Mouse (Mus musculus) T-helper 2 cell (primary cell): ENCODE measurements around the gene Gcc1.

Experiments
- in situ Hi-C: fragments of 300-600 bp; cut with MboI, MseI; formaldehyde crosslinking; loops from one replicate; pipeline ENCODE4 v1.15.1; 2025; ENCODE audit warnings: high pct_unique_total_duplicates

Gene Gcc1

GRCm38 (mm10) chr6:28423313-28423712, 4.9 kb downstream of the Gcc1 start, which contains the start of gene Arf5:
Gene Arf5 (plus strand): TSS chr6:28423560.
- in situ Hi-C loops = loop anchor here (25.0 kb wide), 1 partner anchor 761 kb away; no protein-coding TSS in a partner anchor

GRCm38 (mm10) chr6:28422651-28423290, 5.4 kb downstream of the Gcc1 start:
- in situ Hi-C loops = loop anchor here (25.0 kb wide), 1 partner anchor 760 kb away; no protein-coding TSS in a partner anchor

- in situ Hi-C loops = loop anchor here (25.0 kb wide), 1 partner anchor 759 kb away; no protein-coding TSS in a partner anchor
Measured at GRCm38 (mm10) chr6:28421469-28422000, 6.7 kb downstream of the Gcc1 start.

GRCm38 (mm10) chr6:28420865-28421264, 7.3 kb downstream of the Gcc1 start:
- in situ Hi-C loops = loop anchor here (25.0 kb wide), 1 partner anchor 759 kb away; no protein-coding TSS in a partner anchor

- in situ Hi-C loops = loop anchor here (25.0 kb wide), 1 partner anchor 758 kb away; no protein-coding TSS in a partner anchor
Measured at GRCm38 (mm10) chr6:28420361-28420760, 7.8 kb downstream of the Gcc1 start.

- in situ Hi-C loops = loop anchor here (25.0 kb wide), 1 partner anchor 757 kb away; no protein-coding TSS in a partner anchor
Measured at GRCm38 (mm10) chr6:28419673-28420072, 8.5 kb downstream of the Gcc1 start.

GRCm38 (mm10) chr6:28418449-28418848, 9.7 kb downstream of the Gcc1 start:
- in situ Hi-C loops = loop anchor here (25.0 kb wide), 1 partner anchor 756 kb away; no protein-coding TSS in a partner anchor

GRCm38 (mm10) chr6:28416981-28417380, 11.2 kb downstream of the Gcc1 start:
- in situ Hi-C loops = loop anchor here (25.0 kb wide), 1 partner anchor 755 kb away; no protein-coding TSS in a partner anchor

GRCm38 (mm10) chr6:28411236-28411635, 17.0 kb downstream of the Gcc1 start:
- in situ Hi-C loops = loop anchor here (25.0 kb wide), 1 partner anchor 749 kb away; no protein-coding TSS in a partner anchor

- in situ Hi-C loops = loop anchor here (25.0 kb wide), 1 partner anchor 748 kb away; no protein-coding TSS in a partner anchor
Measured at GRCm38 (mm10) chr6:28410053-28410452, 18.1 kb downstream of the Gcc1 start.

- in situ Hi-C loops = loop anchor here (10.0 to 25.0 kb wide), 2 partner anchors 135 to 737 kb away; no protein-coding TSS in a partner anchor
Measured at GRCm38 (mm10) chr6:28399791-28400190, 28.4 kb downstream of the Gcc1 start.

GRCm38 (mm10) chr6:28398726-28399125, 29.5 kb downstream of the Gcc1 start:
- in situ Hi-C loops = loop anchor here (10.0 kb wide), 1 partner anchor 134 kb away; no protein-coding TSS in a partner anchor

GRCm38 (mm10) chr6:28397681-28398203, 30.4 kb downstream of the Gcc1 start, which contains the start of gene Zfp800:
Gene Zfp800 (minus strand): TSS chr6:28398005.
- in situ Hi-C loops = loop anchor here (10.0 kb wide), 1 partner anchor 133 kb away; no protein-coding TSS in a partner anchor

GRCm38 (mm10) chr6:28396853-28397457, 31.2 kb downstream of the Gcc1 start:
- in situ Hi-C loops = loop anchor here (10.0 kb wide), 1 partner anchor 132 kb away; no protein-coding TSS in a partner anchor

- in situ Hi-C loops = loop anchor here (10.0 kb wide), 1 partner anchor 131 kb away; no protein-coding TSS in a partner anchor
Measured at GRCm38 (mm10) chr6:28396051-28396852, 31.9 kb downstream of the Gcc1 start.

- in situ Hi-C loops = no loop called here
Measured at GRCm38 (mm10) chr6:28389038-28389437, 39.2 kb downstream of the Gcc1 start.

- in situ Hi-C loops = no loop called here
Measured at GRCm38 (mm10) chr6:28385169-28385568, 43.0 kb downstream of the Gcc1 start.

- in situ Hi-C loops = no loop called here
Measured at GRCm38 (mm10) chr6:28381983-28382382, 46.2 kb downstream of the Gcc1 start.

GRCm38 (mm10) chr6:28369966-28370683, 58.1 kb downstream of the Gcc1 start:
- in situ Hi-C loops = no loop called here

GRCm38 (mm10) chr6:28367575-28367974, 60.6 kb downstream of the Gcc1 start:
- in situ Hi-C loops = no loop called here
